ENCODE assay signal across 28 mouse cellular contexts in genomic region chr12:71371948-71372347, GRCm38 (mm10).
DNase-seq lines count a peak whose midpoint lies in the region; ATAC-seq and TF ChIP-seq lines count a peak whose summit lies in the region.
"Had no signal": no experiment of that assay in that cellular context is flagged by ENCODE, and none has a peak within 500 bp of the region (broad histone marks: within the 10 kb centered on the region; RNA-seq: fewer than 3 reads in every experiment).

No protein-coding gene starts in this region.

- H3K9ac ChIP-seq in forebrain, embryonic 14.5 days (ENCODE audit: low read length): no peak overlapping the region
- H3K9ac ChIP-seq in intestine, embryonic 15.5 days: no peak overlapping the region
- no peak overlapping the region for H3K9ac ChIP-seq in intestine, postnatal 0 days (ENCODE audit: low read depth, low read length)
- no peak overlapping the region for H3K9ac ChIP-seq in embryonic facial prominence, embryonic 14.5 days (ENCODE audit: low read depth, low read length)
- no peak overlapping the region for H3K9ac ChIP-seq in limb, embryonic 14.5 days (ENCODE audit: low read depth, low read length, severe bottlenecking)
- H3K9ac ChIP-seq in liver, embryonic 12.5 days: no peak overlapping the region
- H3K9ac ChIP-seq: hindbrain, embryonic 14.5 days; lung, embryonic 15.5 days; midbrain, embryonic 15.5 days; neural tube, embryonic 15.5 days; stomach, embryonic 15.5 days had no signal

- TF ChIP-seq POLR2A in limb, embryonic 14.5 days (IDR thresholded peaks at IDR 0.05; ENCODE audit: borderline replicate concordance, extremely low read depth, insufficient read depth, insufficient read length): no peak

- H3K4me1 ChIP-seq in forebrain, embryonic 14.5 days (ENCODE audit: control insufficient read depth, insufficient read depth, low read length): peaks cover 8% of the 10 kb centered on the region; the same call in 1 of the 2 replicates
- peaks cover 23% of the 10 kb centered on the region for H3K4me1 ChIP-seq in forebrain, embryonic 10.5 days
- 0 out of 2 replicates have a peak, but pooled peaks cover 9% of the 10 kb centered on the region for H3K4me1 ChIP-seq in intestine, embryonic 15.5 days (replicated peaks)
- no peaks in the 10 kb centered on the region for H3K4me1 ChIP-seq in intestine, postnatal 0 days (replicated peaks; ENCODE audit: control insufficient read depth, insufficient read depth, low read length)
- peaks cover 9% of the 10 kb centered on the region; the same call in 1 of the 2 replicates for H3K4me1 ChIP-seq in embryonic facial prominence, embryonic 14.5 days (ENCODE audit: control insufficient read depth, insufficient read depth, low read length)
- H3K4me1 ChIP-seq in limb, embryonic 14.5 days (ENCODE audit: control insufficient read depth, insufficient read depth, low read length): peaks cover 10% of the 10 kb centered on the region; the same call in 1 of the 2 replicates
- no peaks in the 10 kb centered on the region for H3K4me1 ChIP-seq in liver, embryonic 12.5 days
- H3K4me1 ChIP-seq: lung, embryonic 15.5 days had no signal

- ATAC-seq in forebrain, embryonic 14.5 days: peak; percentile 65; the same call in 1 of the 2 replicates
- ATAC-seq in intestine, embryonic 15.5 days: peak; percentile 41; the same call in 1 of the 2 replicates
- no peak for ATAC-seq in intestine, postnatal 0 days
- ATAC-seq in embryonic facial prominence, embryonic 14.5 days (ENCODE audit: low read depth): no peak
- ATAC-seq in limb, embryonic 14.5 days (ENCODE audit: low FRiP score, low read depth): no peak
- ATAC-seq in liver, embryonic 12.5 days: no peak
- ATAC-seq: CD4-positive, CD25-positive, alpha-beta regulatory T cell, adult 4 months; midbrain, embryonic 15.5 days had no signal

- 63% methylated on average over 5 of the region's 5 CpGs for WGBS in forebrain, embryonic 14.5 days
- WGBS in forebrain, embryonic 10.5 days: 79% methylated on average over 5 of the region's 5 CpGs
- WGBS in intestine, embryonic 15.5 days: 44% methylated on average over 5 of the region's 5 CpGs
- WGBS in intestine, postnatal 0 days: 70% methylated on average over 5 of the region's 5 CpGs
- WGBS in embryonic facial prominence, embryonic 14.5 days: 44% methylated on average over 5 of the region's 5 CpGs
- WGBS in limb, embryonic 14.5 days: 58% methylated on average over 5 of the region's 5 CpGs
- WGBS in liver, embryonic 12.5 days (ENCODE audit: insufficient replicate concordance): 58% methylated on average over 5 of the region's 5 CpGs

- H3K4me3 ChIP-seq in forebrain, embryonic 14.5 days (ENCODE audit: low read depth, low read length): no peak overlapping the region
- no peak overlapping the region for H3K4me3 ChIP-seq in forebrain, embryonic 10.5 days
- H3K4me3 ChIP-seq in intestine, embryonic 15.5 days (replicated peaks): no peak overlapping the region
- H3K4me3 ChIP-seq in intestine, postnatal 0 days (ENCODE audit: low read depth, low read length): no peak overlapping the region
- H3K4me3 ChIP-seq in embryonic facial prominence, embryonic 14.5 days (ENCODE audit: low read depth, low read length): no peak overlapping the region
- no peak overlapping the region for H3K4me3 ChIP-seq in limb, embryonic 14.5 days (replicated peaks; ENCODE audit: low read length)
- H3K4me3 ChIP-seq in liver, embryonic 12.5 days: no peak overlapping the region
- H3K4me3 ChIP-seq: heart, embryonic 10.5 days; lung, embryonic 15.5 days; midbrain, embryonic 10.5 days; midbrain, embryonic 15.5 days; neural tube, embryonic 15.5 days; stomach, embryonic 15.5 days had no signal

- no peak overlapping the region for H3K4me2 ChIP-seq in forebrain, embryonic 14.5 days (ENCODE audit: low read length)
- no peak overlapping the region for H3K4me2 ChIP-seq in intestine, embryonic 15.5 days (replicated peaks)
- no peak overlapping the region for H3K4me2 ChIP-seq in intestine, postnatal 0 days (replicated peaks; ENCODE audit: low read depth)
- H3K4me2 ChIP-seq in embryonic facial prominence, embryonic 14.5 days (ENCODE audit: low read depth, low read length): no peak overlapping the region
- H3K4me2 ChIP-seq in limb, embryonic 14.5 days (replicated peaks; ENCODE audit: low read depth, low read length, severe bottlenecking): no peak overlapping the region
- H3K4me2 ChIP-seq in liver, embryonic 12.5 days: no peak overlapping the region
- H3K4me2 ChIP-seq: hindbrain, embryonic 14.5 days; lung, embryonic 15.5 days; midbrain, embryonic 15.5 days; neural tube, embryonic 15.5 days; stomach, embryonic 15.5 days had no signal

- peak; percentile 66 for DNase-seq in forebrain, embryonic 14.5 days (ENCODE audit: low spot score)
- DNase-seq in forebrain, embryonic 10.5 days (ENCODE audit: extremely low spot score, low spot score): no peak
- peak; percentile 49 for DNase-seq in embryonic facial prominence, embryonic 14.5 days (ENCODE audit: low spot score)
- DNase-seq in limb, embryonic 14.5 days (ENCODE audit: low spot score): peak; percentile 23
- DNase-seq in urinary bladder, postnatal 14 days (ENCODE audit: low spot score): no peak
- DNase-seq: adrenal gland, postnatal 14 days; cerebellum, adult 11-12 months; cerebellum, postnatal 14 days; gastrocnemius, postnatal 10 days; heart, postnatal 36 days; kidney, adult 8-10 months; kidney, postnatal 14 days; left cerebral cortex, postnatal 4 days; retina, postnatal 1 day; right cerebral cortex, postnatal 25 days; thymus, adult 18-20 months; thymus, postnatal 36 days had no signal

- peak overlapping the region; percentile 2; the same call in 1 of the 2 replicates for H3K27ac ChIP-seq in forebrain, embryonic 14.5 days (ENCODE audit: low read depth, low read length)
- no peak overlapping the region for H3K27ac ChIP-seq in forebrain, embryonic 10.5 days
- no peak overlapping the region for H3K27ac ChIP-seq in intestine, embryonic 15.5 days
- no peak overlapping the region; the same call in 1 of the 2 replicates for H3K27ac ChIP-seq in intestine, postnatal 0 days (ENCODE audit: low read depth, low read length)
- no peak overlapping the region; the same call in 1 of the 2 replicates for H3K27ac ChIP-seq in embryonic facial prominence, embryonic 14.5 days (replicated peaks; ENCODE audit: low read depth, low read length)
- no peak overlapping the region for H3K27ac ChIP-seq in limb, embryonic 14.5 days (replicated peaks; ENCODE audit: low read depth, low read length)
- H3K27ac ChIP-seq in liver, embryonic 12.5 days: no peak overlapping the region
- H3K27ac ChIP-seq: heart, embryonic 10.5 days; hindbrain, embryonic 14.5 days; lung, embryonic 15.5 days; midbrain, embryonic 10.5 days; midbrain, embryonic 15.5 days; neural tube, embryonic 15.5 days; stomach, embryonic 15.5 days had no signal

- H3K27me3 ChIP-seq in forebrain, embryonic 14.5 days (replicated peaks; ENCODE audit: control insufficient read depth, insufficient read depth, low read length): no peaks in the 10 kb centered on the region
- H3K27me3 ChIP-seq in forebrain, embryonic 10.5 days (ENCODE audit: poor library complexity, severe bottlenecking): peaks cover 19% of the 10 kb centered on the region; the same call in 1 of the 2 replicates
- no peaks in the 10 kb centered on the region for H3K27me3 ChIP-seq in intestine, embryonic 15.5 days (replicated peaks)
- H3K27me3 ChIP-seq in intestine, postnatal 0 days (replicated peaks; ENCODE audit: control insufficient read depth, insufficient read depth, low read length): no peaks in the 10 kb centered on the region
- H3K27me3 ChIP-seq in embryonic facial prominence, embryonic 14.5 days (replicated peaks; ENCODE audit: control insufficient read depth, insufficient read depth, low read length): no peaks in the 10 kb centered on the region
- H3K27me3 ChIP-seq in limb, embryonic 14.5 days (ENCODE audit: control insufficient read depth, insufficient read depth, low read length): peaks cover 4% of the 10 kb centered on the region; the same call in 1 of the 2 replicates
- H3K27me3 ChIP-seq in liver, embryonic 12.5 days (replicated peaks): no peaks in the 10 kb centered on the region
- H3K27me3 ChIP-seq: lung, embryonic 15.5 days; midbrain, embryonic 15.5 days; neural tube, embryonic 15.5 days; stomach, embryonic 15.5 days had no signal

- H3K36me3 ChIP-seq in forebrain, embryonic 14.5 days (ENCODE audit: control insufficient read depth, insufficient read depth, low read length): no peaks in the 10 kb centered on the region
- no peaks in the 10 kb centered on the region for H3K36me3 ChIP-seq in forebrain, embryonic 10.5 days (replicated peaks)
- H3K36me3 ChIP-seq in intestine, embryonic 15.5 days: no peaks in the 10 kb centered on the region
- H3K36me3 ChIP-seq in intestine, postnatal 0 days (ENCODE audit: control insufficient read depth, insufficient read depth): no peaks in the 10 kb centered on the region
- H3K36me3 ChIP-seq in embryonic facial prominence, embryonic 14.5 days (ENCODE audit: control insufficient read depth, insufficient read depth, low read length): no peaks in the 10 kb centered on the region
- H3K36me3 ChIP-seq in limb, embryonic 14.5 days (ENCODE audit: control insufficient read depth, insufficient read depth, low read length): no peaks in the 10 kb centered on the region
- no peaks in the 10 kb centered on the region for H3K36me3 ChIP-seq in liver, embryonic 12.5 days
- H3K36me3 ChIP-seq: heart, embryonic 10.5 days; lung, embryonic 15.5 days; midbrain, embryonic 10.5 days; midbrain, embryonic 15.5 days; neural tube, embryonic 15.5 days; stomach, embryonic 15.5 days had no signal

- H3K9me3 ChIP-seq in forebrain, embryonic 14.5 days (replicated peaks; ENCODE audit: control insufficient read depth, low read length): no peaks in the 10 kb centered on the region
- no peaks in the 10 kb centered on the region for H3K9me3 ChIP-seq in forebrain, embryonic 10.5 days
- H3K9me3 ChIP-seq in intestine, embryonic 15.5 days: no peaks in the 10 kb centered on the region
- H3K9me3 ChIP-seq in intestine, postnatal 0 days (ENCODE audit: control insufficient read depth): no peaks in the 10 kb centered on the region
- no peaks in the 10 kb centered on the region for H3K9me3 ChIP-seq in embryonic facial prominence, embryonic 14.5 days (ENCODE audit: control insufficient read depth, low read length)
- no peaks in the 10 kb centered on the region for H3K9me3 ChIP-seq in limb, embryonic 14.5 days (ENCODE audit: control insufficient read depth, low read length)
- H3K9me3 ChIP-seq in liver, embryonic 12.5 days (replicated peaks): no peaks in the 10 kb centered on the region
- H3K9me3 ChIP-seq: heart, embryonic 10.5 days; lung, embryonic 15.5 days; midbrain, embryonic 10.5 days; midbrain, embryonic 15.5 days; neural tube, embryonic 15.5 days; stomach, embryonic 15.5 days had no signal

- TF ChIP-seq CTCF in intestine, postnatal 0 days (IDR thresholded peaks at IDR 0.05; ENCODE audit: low read depth): no peak

Comparison
In these comparisons a context has a peak if more than half of its experiments do, and no peak if none do; other contexts are left out.
1. ATAC-seq: peak in forebrain, embryonic 14.5 days (single experiment) and intestine, embryonic 15.5 days (single experiment); none in intestine, postnatal 0 days (single experiment), embryonic facial prominence, embryonic 14.5 days (single experiment), limb, embryonic 14.5 days (single experiment) and liver, embryonic 12.5 days (single experiment).
2. DNase-seq: peak in forebrain, embryonic 14.5 days (single experiment), embryonic facial prominence, embryonic 14.5 days (single experiment) and limb, embryonic 14.5 days (single experiment); none in forebrain, embryonic 10.5 days (single experiment) and urinary bladder, postnatal 14 days (single experiment).